Mouse (Mus musculus): ENCODE data around the gene Clic6.

The Clic6 gene

DNA sequence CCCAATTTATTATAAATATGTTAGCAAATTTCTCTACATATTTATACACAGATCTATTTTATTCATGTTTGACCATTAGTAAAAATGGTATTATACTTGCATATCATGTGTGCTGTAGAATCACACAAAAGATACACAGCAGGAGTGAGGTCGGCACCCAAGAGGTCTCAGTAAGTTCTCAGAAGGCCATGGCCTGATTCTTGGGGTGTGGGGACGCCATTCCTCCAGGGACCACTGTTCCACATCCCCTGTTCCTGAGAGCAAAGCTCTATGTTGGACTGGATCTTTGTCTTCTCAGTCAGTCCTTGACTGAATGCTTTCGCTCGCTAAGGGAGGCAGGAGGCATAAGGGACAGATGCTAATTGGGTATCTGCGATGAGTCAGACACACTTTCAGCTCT is at the start of gene Clic6:
Clic6 (plus strand) TSS at position 301 of the 400 bp plus-strand sequence.
- no peak for DNase-seq (ENCODE audit: extremely low read depth, low read depth)

GRCm38 (mm10) chr16:92439775-92440174 is 45.8 kb upstream of the Clic6 start:
- no peak for DNase-seq (ENCODE audit: extremely low read depth, low read depth)

GRCm38 (mm10) chr16:92440229-92440628 is 45.3 kb upstream of the Clic6 start:
- no peak for DNase-seq (ENCODE audit: extremely low read depth, low read depth)

GRCm38 (mm10) chr16:92441203-92441602 is 44.3 kb upstream of the Clic6 start:
- no peak for DNase-seq (ENCODE audit: extremely low read depth, low read depth)

DNA sequence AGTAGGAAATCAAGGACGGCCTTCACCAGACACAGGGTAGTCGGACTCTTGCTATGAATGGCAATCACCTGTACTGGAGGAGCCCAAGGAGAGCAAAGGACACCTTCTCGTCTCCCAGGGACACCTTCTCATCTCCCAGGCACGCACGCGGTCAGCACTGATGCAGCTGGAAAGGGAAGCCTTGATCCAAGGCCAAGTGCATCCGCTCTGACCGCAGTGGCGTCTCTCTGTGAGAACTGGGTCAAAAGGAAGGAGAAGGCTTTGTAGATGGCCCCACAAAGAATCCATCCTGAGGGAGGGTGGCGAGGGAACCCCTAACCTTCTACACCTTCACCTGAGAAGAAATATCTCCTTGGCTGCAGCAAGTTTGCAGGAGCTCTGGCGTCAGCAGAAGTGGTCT is 43.4 kb upstream of the Clic6 start:
- DNase-seq (ENCODE audit: extremely low read depth, low read depth) = no peak

DNA sequence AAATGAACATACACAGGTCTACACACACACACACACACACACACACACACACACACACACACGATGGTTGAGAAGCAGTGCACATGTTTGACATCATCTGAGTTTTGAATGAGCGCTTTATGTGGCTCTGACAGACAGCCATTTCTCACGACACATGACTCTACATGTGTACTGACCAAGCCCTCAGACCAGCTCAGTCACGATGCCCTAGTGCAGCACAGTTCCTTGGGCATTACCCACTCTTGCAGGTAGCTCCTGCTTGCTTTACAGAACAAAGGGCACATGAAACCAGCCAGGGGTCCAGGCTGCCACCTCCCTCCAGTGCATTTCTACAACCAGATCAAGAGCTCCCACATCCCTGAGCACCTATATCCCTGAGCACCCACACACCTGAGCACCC is 42.6 kb upstream of the Clic6 start:
- DNase-seq (ENCODE audit: extremely low read depth, low read depth) = no peak

- DNase-seq (ENCODE audit: extremely low read depth, low read depth) = peak; percentile 53
Observed at GRCm38 (mm10) chr16:92443644-92444113, 41.9 kb upstream of the Clic6 start.

DNA sequence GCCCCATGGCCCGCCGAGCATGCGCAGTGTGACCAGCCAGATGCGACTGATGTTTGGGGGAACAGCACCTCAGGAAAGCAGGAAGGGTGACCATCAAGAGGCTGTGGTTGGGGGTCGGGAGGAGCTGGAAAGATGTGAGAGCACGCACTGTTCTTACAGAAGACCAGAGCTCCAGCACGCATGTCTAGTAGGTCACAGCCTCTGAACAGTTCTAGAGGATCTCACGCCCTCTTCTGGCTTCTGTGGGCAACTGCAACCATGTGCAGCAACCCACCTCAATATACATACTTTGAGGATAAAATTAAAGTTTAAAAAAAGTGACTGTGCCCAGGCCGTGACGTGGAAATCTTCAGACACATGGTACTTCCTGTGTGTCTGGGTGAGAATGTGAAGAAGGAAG is 40.2 kb upstream of the Clic6 start:
- DNase-seq (ENCODE audit: extremely low read depth, low read depth) = no peak

DNA sequence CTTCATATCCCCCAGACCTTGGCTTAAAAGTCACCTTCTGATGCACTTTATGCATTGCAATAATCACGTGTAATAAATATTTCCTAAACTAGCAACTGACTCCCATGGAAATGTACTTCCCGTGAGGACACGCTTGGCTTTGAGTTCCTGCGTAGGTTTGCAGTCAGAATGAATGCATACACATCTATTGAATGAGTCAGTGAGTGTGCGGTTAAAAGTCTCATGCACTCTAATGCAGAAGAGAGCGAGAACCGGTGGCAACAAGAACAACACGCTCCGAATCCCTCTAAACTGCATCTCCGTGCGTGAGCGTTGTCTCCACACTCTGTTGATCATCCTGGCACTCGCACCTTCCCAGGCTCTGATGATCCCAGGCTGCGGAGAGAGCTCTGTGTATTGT is 36.5 kb upstream of the Clic6 start:
- no peak for DNase-seq (ENCODE audit: extremely low read depth, low read depth)

DNA sequence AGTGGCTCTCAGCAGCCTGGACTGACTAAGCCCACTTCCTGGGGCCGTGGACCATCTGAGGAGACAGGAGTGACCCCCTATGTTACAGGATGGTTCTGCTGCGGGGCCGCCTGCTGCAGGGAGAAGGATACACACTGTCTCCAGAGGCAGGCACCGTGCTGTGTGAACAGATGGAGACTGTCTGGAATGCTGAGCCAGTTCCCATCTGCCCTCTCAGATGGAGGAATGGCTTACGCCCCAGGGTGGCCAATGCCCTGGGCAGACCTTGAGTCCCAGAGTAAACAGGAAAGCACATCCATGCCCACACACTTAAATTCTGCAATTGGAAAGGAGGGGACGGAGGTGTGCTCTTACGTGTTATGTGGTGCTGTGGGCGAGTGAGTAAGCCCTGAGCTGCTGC is 35.2 kb upstream of the Clic6 start:
- no peak for DNase-seq (ENCODE audit: extremely low read depth, low read depth)

DNA sequence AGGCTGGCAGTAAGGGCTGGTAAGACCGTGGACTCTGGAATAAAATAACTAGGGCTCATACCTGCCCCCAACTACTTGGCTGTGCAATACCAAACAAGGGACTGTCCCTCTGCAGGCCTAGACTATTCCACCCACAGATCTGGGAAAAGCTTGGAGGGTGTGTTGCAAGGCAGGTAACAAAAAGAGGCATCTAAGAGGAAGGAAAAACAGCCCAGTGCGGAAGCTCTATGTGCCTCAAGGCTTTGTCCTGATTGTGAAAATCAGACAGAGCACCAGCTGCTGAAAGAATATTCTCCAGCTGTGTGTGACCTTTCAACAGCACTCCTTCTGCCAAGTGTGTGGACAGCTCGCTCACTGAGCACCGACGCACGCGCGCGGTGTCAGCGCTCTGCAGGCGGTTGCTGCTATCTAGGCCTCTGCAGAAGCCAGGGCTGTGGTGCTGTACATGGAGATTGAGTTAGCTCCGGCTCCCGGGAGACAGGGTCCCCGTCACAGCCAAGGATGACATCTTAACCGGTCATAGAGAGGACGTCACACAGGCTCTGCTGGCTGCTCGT is 33.9 kb upstream of the Clic6 start:
- no peak for DNase-seq (ENCODE audit: extremely low read depth, low read depth)

GRCm38 (mm10) chr16:92452609-92453008 is 32.9 kb upstream of the Clic6 start:
- no peak for DNase-seq (ENCODE audit: extremely low read depth, low read depth)

DNA sequence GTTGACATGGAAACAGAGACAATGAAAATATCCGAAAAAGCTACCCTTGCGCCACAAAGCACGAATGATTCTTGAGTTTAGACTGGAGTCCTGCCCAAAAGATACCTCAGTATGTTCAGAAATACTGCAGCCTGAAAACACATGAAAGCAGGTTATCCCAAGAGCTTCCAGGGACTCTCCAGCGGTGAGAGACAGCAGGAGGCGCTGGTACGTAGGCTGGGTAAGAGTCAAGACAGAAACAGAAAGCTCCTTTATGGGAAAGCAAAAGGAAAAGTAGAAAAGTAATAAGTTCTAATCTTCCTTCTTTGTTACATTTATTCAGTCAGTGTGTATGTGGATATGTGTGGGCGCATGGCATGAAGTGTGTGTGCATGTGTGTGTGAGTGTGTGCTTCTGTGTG is 31.5 kb upstream of the Clic6 start:
- DNase-seq (ENCODE audit: extremely low read depth, low read depth) = no peak

- DNase-seq (ENCODE audit: extremely low read depth, low read depth) = no peak
Observed at GRCm38 (mm10) chr16:92454495-92454894, 31.0 kb upstream of the Clic6 start.

GRCm38 (mm10) chr16:92455488-92455887 is 30.0 kb upstream of the Clic6 start:
- no peak for DNase-seq (ENCODE audit: extremely low read depth, low read depth)

DNA sequence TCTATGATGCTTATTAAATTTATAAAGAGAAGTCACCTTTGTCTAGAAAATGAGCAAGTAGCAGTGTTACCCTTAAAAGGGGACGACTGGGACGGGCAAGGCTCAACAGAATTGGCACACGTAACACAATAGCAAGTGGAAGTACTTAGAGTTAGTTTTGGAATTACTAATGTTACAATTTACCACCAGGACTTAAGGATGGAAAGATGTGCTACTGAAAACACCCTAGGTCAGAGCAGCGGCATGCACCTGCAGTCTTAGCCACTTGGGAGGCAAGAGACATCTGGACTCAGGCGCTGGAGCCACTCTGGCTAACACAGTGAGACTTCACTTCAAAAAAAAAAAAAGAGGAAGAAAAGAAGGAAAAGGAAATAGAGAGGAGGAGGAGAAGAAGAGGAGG is 29.6 kb upstream of the Clic6 start:
- DNase-seq (ENCODE audit: extremely low read depth, low read depth) = no peak

DNA sequence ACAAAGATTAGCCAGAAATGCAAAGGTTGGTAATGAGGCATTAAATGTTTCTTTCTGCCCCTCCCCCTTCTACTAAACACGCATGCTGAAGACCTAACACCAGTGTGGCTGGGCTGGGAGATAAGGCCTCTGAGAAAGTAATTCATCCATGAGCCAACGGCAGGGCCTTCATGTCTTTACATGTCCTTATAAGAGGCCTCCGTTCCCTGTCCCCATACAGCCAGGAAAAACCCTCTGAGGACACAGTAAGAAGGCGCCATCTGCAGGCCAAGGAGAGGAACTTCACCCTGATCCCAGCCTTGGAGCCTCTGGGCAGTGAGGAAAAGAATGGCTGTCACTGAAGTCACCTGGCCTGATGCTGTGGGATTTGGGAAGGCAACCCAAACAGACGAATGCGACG is 27.9 kb upstream of the Clic6 start:
- DNase-seq (ENCODE audit: extremely low read depth, low read depth) = no peak

DNA sequence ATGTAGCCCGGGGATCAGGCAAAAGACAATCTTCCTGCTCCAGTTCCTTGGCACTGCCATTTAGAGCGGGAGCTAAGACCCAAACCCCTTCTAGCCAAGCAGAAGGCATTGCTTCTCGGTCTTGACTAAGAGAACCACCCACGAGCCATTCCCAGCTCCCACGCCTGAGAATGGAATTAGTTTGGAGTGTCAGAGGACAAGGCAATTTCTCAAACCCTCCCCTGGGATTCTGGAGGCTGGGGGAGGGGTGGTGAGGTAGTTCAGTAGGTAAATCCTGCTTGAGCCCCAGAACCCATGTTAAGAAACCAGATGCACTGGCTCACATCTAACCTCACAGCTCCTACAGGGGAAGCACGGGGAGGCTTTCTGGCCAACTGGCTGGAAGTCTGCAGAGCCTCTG is 24.1 kb upstream of the Clic6 start:
- DNase-seq (ENCODE audit: extremely low read depth, low read depth) = no peak

DNA sequence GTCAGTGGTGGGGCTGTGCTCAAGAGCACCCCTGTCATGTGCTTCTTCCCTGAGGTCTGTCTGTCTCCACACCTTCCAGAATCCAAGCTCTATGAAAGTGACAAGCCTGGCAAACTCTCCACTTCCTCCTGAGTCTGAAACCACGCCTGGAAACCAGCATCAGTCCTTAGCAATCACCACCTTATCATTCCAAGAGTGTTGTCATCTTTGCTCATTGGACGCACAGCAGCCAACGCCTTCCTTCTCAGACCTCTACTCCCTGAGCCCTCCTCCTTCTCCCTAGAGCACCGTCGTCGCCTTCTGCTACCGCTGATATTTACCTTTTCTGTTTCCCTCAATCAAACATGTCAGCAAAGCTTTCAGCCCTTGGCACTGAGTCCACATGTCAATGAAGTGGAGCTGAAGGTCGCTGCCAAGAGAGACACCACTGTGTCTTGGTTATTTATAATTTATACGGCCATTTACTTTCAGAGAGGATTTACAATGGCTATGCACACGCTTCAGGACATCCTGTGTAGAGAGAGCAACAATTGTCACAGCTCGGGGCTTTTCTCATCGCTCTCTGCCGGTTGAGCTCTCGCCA is 21.1 kb upstream of the Clic6 start:
- peak; percentile 79 for DNase-seq (ENCODE audit: extremely low read depth, low read depth)

DNA sequence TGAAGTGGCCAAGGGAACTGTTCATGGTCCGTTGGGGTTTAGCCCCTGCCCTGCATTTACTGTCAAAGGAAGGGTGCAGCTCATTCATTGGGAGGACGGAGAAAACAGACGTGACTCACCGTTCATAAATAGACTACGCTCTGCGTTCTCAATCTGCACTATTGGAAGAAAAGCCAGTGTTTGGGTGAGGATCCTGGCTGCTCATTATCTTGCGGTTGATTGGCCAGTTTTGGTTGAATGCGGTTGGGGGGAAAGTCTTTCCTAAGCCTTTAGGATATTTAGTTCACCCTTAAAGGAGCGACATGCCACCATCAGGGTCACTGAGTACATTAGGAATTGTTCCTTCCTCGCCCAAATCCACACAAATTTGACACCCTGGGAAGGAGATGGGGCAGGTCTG is 20.3 kb upstream of the Clic6 start:
- DNase-seq (ENCODE audit: extremely low read depth, low read depth) = no peak

GRCm38 (mm10) chr16:92465642-92466526 is 19.7 kb upstream of the Clic6 start:
- peak; percentile 93 for DNase-seq (ENCODE audit: extremely low read depth, low read depth)

- no peak for DNase-seq (ENCODE audit: extremely low read depth, low read depth)
Observed at GRCm38 (mm10) chr16:92467041-92467440, 18.5 kb upstream of the Clic6 start.

DNA sequence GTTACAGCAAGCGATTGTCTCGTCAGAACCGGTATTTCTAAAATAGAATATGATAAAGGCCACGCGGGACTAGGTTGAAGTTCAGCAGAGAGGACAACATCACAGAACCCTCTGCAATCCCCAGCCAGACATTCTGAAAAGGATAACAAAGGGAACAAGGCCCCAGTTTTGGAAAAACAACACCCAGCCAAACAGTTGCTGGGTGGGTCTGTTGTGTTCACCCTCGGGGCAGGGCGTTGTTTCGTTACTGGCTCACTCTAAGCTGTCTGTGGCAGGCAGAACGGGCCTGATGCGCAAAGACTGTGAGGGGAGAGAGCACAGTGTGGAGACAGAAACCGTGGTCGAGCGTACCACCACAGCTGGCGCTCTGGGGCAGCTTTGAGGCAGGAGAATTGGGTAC is 17.1 kb upstream of the Clic6 start:
- no peak for DNase-seq (ENCODE audit: extremely low read depth, low read depth)
